Mouse (Mus musculus) urinary bladder, adult 18-20 months (tissue): ENCODE measurements around the gene Pp2d1.

ENCODE experiments used
- DNase-seq, 2 experiments: peaks; one replicate each; pipeline ENCODE4 v3.0.0; 2022; ENCODE audit warnings: low spot score in 2 of 2, mixed read lengths in 2 of 2

The Pp2d1 gene

GRCm38 (mm10) chr17:53566161-53566918 is 27.1 kb upstream of the Pp2d1 start, which contains the start of gene Kat2b:
TSS of gene Kat2b (plus strand) at chr17:53566861.
- peak; percentile 32 to 41 for DNase-seq

GRCm38 (mm10) chr17:53564837-53565236 is 25.6 kb upstream of the Pp2d1 start:
- DNase-seq, result no peak

- no peak for DNase-seq
Observed at GRCm38 (mm10) chr17:53561458-53562029, 22.3 kb upstream of the Pp2d1 start.

- DNase-seq, result no peak
Observed at GRCm38 (mm10) chr17:53559646-53560045, 20.4 kb upstream of the Pp2d1 start.

GRCm38 (mm10) chr17:53557443-53557842 is 18.2 kb upstream of the Pp2d1 start:
- no peak for DNase-seq

GRCm38 (mm10) chr17:53554813-53555212 is 15.6 kb upstream of the Pp2d1 start:
- DNase-seq, result no peak

- no peak for DNase-seq
Observed at GRCm38 (mm10) chr17:53554088-53554487, 14.8 kb upstream of the Pp2d1 start.

- no peak for DNase-seq
Observed at GRCm38 (mm10) chr17:53551306-53552299, 12.4 kb upstream of the Pp2d1 start.

GRCm38 (mm10) chr17:53543591-53544324 is 4.5 kb upstream of the Pp2d1 start:
- no peak for DNase-seq

GRCm38 (mm10) chr17:53542536-53542935 is 3.3 kb upstream of the Pp2d1 start:
- no peak for DNase-seq

GRCm38 (mm10) chr17:53532425-53532824 is 6.8 kb downstream of the Pp2d1 start:
- DNase-seq, result no peak

GRCm38 (mm10) chr17:53531160-53531559 is 8.1 kb downstream of the Pp2d1 start:
- no peak for DNase-seq

- DNase-seq, result no peak
Observed at GRCm38 (mm10) chr17:53528034-53528433, 11.2 kb downstream of the Pp2d1 start.

GRCm38 (mm10) chr17:53520509-53520908 is 18.7 kb downstream of the Pp2d1 start:
- no peak for DNase-seq

GRCm38 (mm10) chr17:53519364-53519763 is 19.9 kb downstream of the Pp2d1 start:
- no peak for DNase-seq

- no peak for DNase-seq
Observed at GRCm38 (mm10) chr17:53512311-53512951, 26.8 kb downstream of the Pp2d1 start.

- DNase-seq, result no peak
Observed at GRCm38 (mm10) chr17:53502966-53503365, 36.3 kb downstream of the Pp2d1 start.

GRCm38 (mm10) chr17:53489007-53489378 is 50.3 kb downstream of the Pp2d1 start:
- DNase-seq, result no peak

GRCm38 (mm10) chr17:53488291-53489006 is 50.8 kb downstream of the Pp2d1 start:
- no peak for DNase-seq

GRCm38 (mm10) chr17:53480433-53480832 is 58.8 kb downstream of the Pp2d1 start:
- no peak for DNase-seq
